Mouse (Mus musculus): ENCODE results near the gene Alkbh2.

The Alkbh2 gene

DNA sequence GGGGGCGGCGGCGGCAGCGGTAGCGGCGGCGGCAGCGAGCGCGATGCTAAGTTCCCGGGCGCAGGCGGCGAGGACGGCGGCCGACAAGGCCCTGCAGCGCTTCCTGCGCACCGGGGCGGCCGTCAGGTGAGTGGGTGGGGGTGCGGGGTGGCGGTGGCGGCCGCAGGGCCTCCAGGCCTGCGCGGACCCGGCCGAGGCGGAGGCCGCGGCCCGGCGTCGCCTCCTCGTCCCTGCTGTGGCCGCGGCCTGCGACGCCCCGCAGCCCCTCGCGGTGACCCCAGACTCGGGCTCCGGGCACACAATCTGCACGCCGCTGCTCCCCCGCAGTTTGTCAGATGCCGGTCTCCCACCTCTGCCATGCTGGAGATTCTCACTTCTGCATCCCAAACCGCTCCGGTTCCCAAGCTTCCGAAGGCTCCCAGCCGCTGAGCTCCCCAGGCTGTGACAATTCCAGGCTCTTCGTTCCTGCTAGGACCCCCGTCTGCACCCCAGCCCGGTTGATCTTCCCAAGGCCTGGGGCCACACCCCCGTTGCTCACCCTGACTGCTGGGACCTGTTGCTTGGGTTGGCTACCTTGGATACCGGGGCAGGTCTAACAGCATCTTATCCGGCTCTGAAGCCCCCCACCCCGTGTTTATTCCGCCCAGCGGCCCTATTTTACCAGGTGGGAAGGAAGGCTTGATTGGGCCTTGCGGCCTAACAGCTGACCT is 27.5 kb downstream of the Alkbh2 start:
- DNase-seq (ENCODE audit: low read depth) = no peak

DNA sequence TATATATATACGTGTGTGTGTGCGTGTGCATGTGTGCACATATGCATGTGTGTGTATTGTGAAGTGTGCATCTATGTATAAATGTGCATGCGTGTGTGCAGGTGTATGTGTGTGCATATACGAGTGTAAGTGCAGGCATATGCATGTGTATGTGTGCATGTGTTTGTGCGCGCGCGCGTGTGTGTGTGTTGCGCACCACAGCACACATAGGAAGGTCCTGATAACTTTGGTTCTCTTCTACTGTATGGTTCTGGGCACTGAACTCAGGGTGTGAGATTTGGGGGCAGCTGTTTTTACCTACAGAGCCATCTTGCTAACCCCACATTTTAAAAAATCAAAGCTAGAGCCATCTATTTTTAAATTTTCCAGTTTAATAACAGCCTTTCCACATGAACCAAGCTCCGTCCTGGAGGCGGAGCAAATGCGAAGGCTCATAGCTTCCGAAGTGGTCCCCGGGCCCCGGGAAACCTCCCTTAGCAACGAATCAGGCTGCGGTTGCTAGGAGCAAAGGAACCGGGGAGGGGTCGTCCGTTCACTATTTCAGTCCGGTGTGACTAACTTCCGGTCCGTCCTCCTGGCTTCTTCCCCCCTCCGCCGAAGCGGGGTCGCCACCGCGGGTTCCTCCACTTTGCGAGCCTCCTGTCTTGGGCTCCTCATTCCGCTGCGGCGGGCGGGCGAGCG is 28.2 kb downstream of the Alkbh2 start:
- DNase-seq (ENCODE audit: low read depth) = peak; percentile 65

DNA sequence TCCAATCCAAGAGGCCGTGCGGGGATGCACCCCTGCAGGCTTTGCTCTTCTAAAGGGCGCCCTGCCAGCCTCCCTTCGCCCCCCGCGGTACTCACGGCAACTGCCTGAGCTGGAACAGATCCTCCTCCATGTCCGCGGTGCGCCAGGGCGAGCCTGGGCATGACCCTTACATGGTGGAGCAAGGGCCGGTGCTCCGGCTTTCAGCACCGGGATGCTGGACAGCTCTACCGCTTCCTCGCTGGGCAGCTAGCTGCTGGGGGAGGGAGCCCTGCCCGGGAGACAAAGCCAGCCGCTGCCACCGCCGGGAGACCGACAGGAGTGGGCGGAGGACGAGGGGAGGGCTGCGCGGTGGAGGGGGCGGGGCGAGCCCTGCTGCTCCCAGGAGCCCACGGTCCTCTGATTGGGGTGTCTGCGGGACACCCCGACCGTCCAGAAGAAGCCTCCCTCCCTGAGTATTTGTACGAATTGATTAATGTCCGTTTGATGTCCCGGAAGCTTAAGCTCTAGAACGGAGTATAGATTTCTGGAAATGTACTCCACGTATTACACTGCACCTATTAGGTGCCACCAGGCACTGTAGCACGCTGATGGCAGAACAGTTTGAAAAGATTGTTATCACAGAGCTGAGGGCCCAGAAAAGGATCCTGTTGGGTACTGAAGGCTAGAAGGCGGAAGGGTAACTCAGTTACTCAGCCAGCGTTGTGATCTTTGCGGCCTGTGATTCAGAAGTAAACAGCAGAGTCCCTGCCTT is 36.8 kb downstream of the Alkbh2 start, which contains the start of gene Svop:
TSS of gene Svop (minus strand) at position 514 of the 751 bp plus-strand sequence.
- peak; percentile 47 for DNase-seq (ENCODE audit: low read depth)

DNA sequence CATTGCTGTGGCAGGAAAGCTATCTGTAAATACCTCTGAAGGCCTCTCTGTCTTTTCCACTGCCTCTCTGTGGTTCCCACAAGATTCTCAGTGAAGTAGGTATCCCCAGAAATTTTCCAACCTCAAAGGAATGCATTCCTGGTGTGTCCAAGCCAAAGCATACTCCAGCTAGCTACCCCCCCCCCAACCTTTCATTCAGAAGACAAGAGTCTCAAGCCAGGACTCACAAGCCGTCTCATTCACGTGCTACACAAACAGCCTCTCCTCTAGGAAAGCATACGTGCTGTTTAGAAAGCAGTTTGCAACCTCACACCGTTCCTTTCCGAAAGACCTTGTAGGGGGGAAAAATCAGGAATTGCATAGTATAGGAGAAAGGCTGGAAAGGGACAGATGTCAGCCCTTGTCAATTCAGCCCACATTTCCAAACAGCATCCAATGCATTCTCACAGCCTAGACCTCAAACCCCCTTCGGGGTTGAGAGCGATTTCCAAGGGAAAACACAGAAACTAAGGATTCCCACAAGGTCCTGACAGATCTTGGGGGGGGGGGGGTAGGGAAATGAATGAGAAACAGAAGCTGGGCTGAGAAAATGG is 37.5 kb downstream of the Alkbh2 start:
- DNase-seq (ENCODE audit: low read depth) = no peak

DNA sequence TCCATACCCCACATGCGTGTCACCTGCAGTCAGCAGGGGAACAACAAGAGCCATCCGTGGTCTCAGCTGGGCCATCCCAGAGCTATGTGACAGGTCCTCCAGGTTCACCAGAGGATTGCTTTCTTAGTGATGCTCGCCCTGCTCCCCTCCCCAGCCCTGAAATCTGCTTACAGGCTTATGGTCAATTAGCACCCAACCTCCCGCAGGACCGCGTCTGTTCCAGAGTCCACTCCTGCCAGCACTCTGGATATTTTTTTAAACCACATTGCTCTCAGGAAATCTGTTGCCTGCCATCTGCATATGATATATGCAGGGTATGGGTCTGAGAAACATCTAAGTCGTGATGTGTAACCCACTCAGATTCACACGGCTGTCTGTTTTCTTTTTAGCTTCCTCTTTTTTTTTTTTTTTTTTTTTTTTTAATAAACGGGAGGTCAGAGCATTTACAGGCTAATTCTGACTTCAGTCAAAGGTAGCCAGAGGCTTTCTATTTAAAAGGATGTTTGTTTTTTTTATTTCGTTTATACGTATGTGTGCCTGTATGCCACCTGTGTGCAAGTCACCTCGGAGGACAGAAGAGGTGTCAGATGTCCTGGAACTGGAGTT is 40.0 kb downstream of the Alkbh2 start:
- DNase-seq (ENCODE audit: low read depth) = no peak

DNA sequence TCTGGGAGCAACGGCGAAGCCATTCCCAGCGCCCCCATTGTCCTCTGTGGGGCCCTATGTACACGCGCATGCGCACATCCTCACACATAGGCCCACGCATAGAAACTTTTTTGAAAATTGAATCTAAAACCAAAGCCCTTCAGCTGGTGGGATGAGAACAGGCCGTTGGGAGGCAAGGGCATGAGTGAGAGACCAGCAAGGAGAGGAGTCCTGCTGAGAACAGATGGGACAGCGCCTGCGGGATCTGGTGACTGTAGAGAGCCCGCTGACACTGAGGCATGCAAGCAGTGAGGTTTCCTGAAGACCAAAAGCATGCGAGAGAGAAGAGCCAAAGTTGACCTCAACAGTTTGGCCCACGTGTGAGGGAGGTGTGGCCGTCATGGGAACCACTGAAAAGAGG is 42.5 kb downstream of the Alkbh2 start:
- DNase-seq (ENCODE audit: low read depth) = no peak

DNA sequence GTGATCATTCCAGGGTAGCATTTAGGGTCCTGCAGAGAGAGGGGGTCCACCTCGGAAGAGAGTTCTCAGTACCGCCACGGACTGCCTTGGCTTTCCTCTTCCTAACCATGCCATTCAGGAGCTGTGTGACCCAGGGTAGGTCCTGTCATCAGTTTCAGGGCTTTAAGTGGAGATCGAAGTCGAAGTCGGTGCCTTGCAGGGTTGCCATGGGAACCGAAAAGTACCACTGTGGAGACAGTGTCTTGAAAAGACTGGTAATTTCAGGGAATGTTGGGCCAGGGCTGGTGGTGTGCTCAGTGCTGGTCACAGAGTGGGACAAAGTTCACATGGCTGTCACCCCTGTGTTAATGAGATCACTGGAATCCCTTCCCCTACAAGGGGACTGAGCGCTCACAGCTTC is 51.0 kb downstream of the Alkbh2 start:
- no peak for DNase-seq (ENCODE audit: low read depth)

All from c-Kit-positive CD71-positive TER-119-negative erythroid progenitor cells, embryonic 14.5 days (primary cell).